Mouse (Mus musculus) hindbrain, embryonic 15.5 days (tissue): ENCODE data around the gene Patj. TPM values are rescaled to one million over a fixed set of nuclear protein-coding genes. Genes with fewer than 3 reads are reported as not detected.

Experiments
- ATAC-seq: fragments of 200-750 bp; cut with Nextera tagmentation; 2 replicates; pipeline ENCODE4 v1.8.0; 2017; ENCODE audit warnings: low read depth, moderate number of reproducible peaks, moderate TSS enrichment; ENCODE audit not compliant: low FRiP score
- H3K27ac ChIP-seq: fragments of 300-500 bp; sonication (generic); replicated peaks from 2 replicates; pipeline ENCODE4 v1.5.1; 2015; ENCODE audit warnings: mild to moderate bottlenecking, inconsistent platforms
- H3K27me3 ChIP-seq: fragments of 300-500 bp; sonication (generic); 2 replicates; pipeline ENCODE4 v1.6.1; 2015; ENCODE audit warnings: control low read depth, inconsistent platforms
- H3K36me3 ChIP-seq: fragments of 300-500 bp; sonication (generic); 2 replicates; pipeline ENCODE4 v1.6.1; 2015; ENCODE audit warnings: control low read depth, inconsistent platforms
- H3K4me1 ChIP-seq: fragments of 300-500 bp; sonication (generic); replicated peaks from 2 replicates; pipeline ENCODE4 v1.6.1; 2015; ENCODE audit warnings: control low read depth, inconsistent platforms
- H3K4me2 ChIP-seq: fragments of 300-500 bp; sonication (generic); 2 replicates; pipeline ENCODE4 v1.6.1; 2015; ENCODE audit warnings: moderate library complexity, mild to moderate bottlenecking, inconsistent platforms
- H3K4me3 ChIP-seq: fragments of 300-500 bp; sonication (generic); 2 replicates; pipeline ENCODE4 v1.5.1; 2015; ENCODE audit warnings: mild to moderate bottlenecking, inconsistent platforms
- H3K9ac ChIP-seq: fragments of 300-500 bp; sonication (generic); 2 replicates; pipeline ENCODE4 v1.6.1; 2015; ENCODE audit warnings: inconsistent platforms
- H3K9me3 ChIP-seq: fragments of 300-500 bp; sonication (generic); 2 replicates; pipeline ENCODE4 v1.6.1; 2016; ENCODE audit warnings: control low read depth, inconsistent platforms
- WGBS: fragments of 180-500 bp; shearing (Covaris S2); methylation state at CpG from one replicate; pipeline ENCODE4 v1.1.7; 2015; 5-methylcytosine and 5-hydroxymethylcytosine counted together
- polyA plus RNA-seq: library from polyadenylated mRNA; unstranded; fragments of >200 nt; fragmentation: Nextera tagmentation; extraction: Ambion mirVana; gene quantifications from 2 replicates; pipeline ENCODE4 v1.2.1, GENCODE M21; 2015

The Patj gene
- polyA plus RNA-seq: 7.6 and 10.8 TPM in 2 replicates

GRCm38 (mm10) chr4:98395690-98396437, at the start of gene Patj:
Gene Patj, plus strand, starts transcription at chr4:98395785.
- H3K36me3 ChIP-seq: no peaks in the 10 kb centered on the region
- under 1% methylated on average over 72 of the region's 73 CpGs for WGBS
- peak within 1 kb of the TSS; percentile 82 for H3K27ac ChIP-seq
- no peaks in the 10 kb centered on the region for H3K9me3 ChIP-seq
- peak within 1 kb of the TSS; percentile 84 for H3K9ac ChIP-seq
- peak; percentile 92 for ATAC-seq
- H3K4me3 ChIP-seq: peak within 1 kb of the TSS; percentile 55
- peaks cover 5% of the 10 kb centered on the region for H3K4me1 ChIP-seq
- H3K27me3 ChIP-seq: no peaks in the 10 kb centered on the region
- H3K4me2 ChIP-seq: peak within 1 kb of the TSS; percentile 65

- H3K4me1 ChIP-seq: no peaks in the 10 kb centered on the region
- no peak overlapping the region for H3K9ac ChIP-seq
- no peak overlapping the region for H3K4me3 ChIP-seq
- no peaks in the 10 kb centered on the region for H3K27me3 ChIP-seq
- no peaks in the 10 kb centered on the region for H3K36me3 ChIP-seq
- no peak overlapping the region for H3K27ac ChIP-seq
- no peak for ATAC-seq
- WGBS: 89% methylated on average over 5 of the region's 5 CpGs
- H3K9me3 ChIP-seq: no peaks in the 10 kb centered on the region
- no peak overlapping the region for H3K4me2 ChIP-seq
These were observed 47.0 kb upstream of the Patj start for GRCm38 (mm10) chr4:98348580-98348979.

- Histone ChIP-seq H3K27me3 (no peaks in the 10 kb centered on the region), H3K4me3 (no peak overlapping the region), H3K9ac (no peak overlapping the region), H3K4me1 (no peaks in the 10 kb centered on the region), H3K9me3 (no peaks in the 10 kb centered on the region), H3K27ac (no peak overlapping the region), H3K36me3 (peaks cover 28% of the 10 kb centered on the region), H3K4me2 (no peak overlapping the region)
- WGBS: 96% methylated on average over 9 of the region's 9 CpGs
- no peak for ATAC-seq
These were observed 37.4 kb upstream of the Patj start for GRCm38 (mm10) chr4:98358034-98358809.

- 63% methylated on average over 4 of the region's 4 CpGs for WGBS
- no peaks in the 10 kb centered on the region for H3K4me1 ChIP-seq
- H3K4me3 ChIP-seq: no peak overlapping the region
- no peak for ATAC-seq
- no peak overlapping the region for H3K4me2 ChIP-seq
- no peaks in the 10 kb centered on the region for H3K9me3 ChIP-seq
- no peak overlapping the region for H3K9ac ChIP-seq
- no peaks in the 10 kb centered on the region for H3K27me3 ChIP-seq
- no peak overlapping the region for H3K27ac ChIP-seq
- H3K36me3 ChIP-seq: 0 out of 2 replicates have a peak, but pooled peaks cover 4% of the 10 kb centered on the region
These were observed 20.2 kb upstream of the Patj start for GRCm38 (mm10) chr4:98375401-98375800.

- Histone ChIP-seq H3K9ac (no peak overlapping the region), H3K4me1 (peaks cover 8% of the 10 kb centered on the region), H3K9me3 (no peaks in the 10 kb centered on the region), H3K4me3 (no peak overlapping the region), H3K36me3 (0 out of 2 replicates have a peak, but pooled peaks cover 4% of the 10 kb centered on the region), H3K4me2 (no peak overlapping the region), H3K27ac (no peak overlapping the region), H3K27me3 (no peaks in the 10 kb centered on the region)
- WGBS: 96% methylated on average over 2 of the region's 2 CpGs
- no peak for ATAC-seq
These were observed 18.6 kb upstream of the Patj start for GRCm38 (mm10) chr4:98376943-98377342.

- no peaks in the 10 kb centered on the region for H3K36me3 ChIP-seq
- WGBS: under 1% methylated on average over 46 of the region's 46 CpGs
- ATAC-seq: peak; percentile 96
- H3K27ac ChIP-seq: peak within 1 kb of the TSS; percentile 52
- H3K27me3 ChIP-seq: no peaks in the 10 kb centered on the region
- peak within 1 kb of the TSS; percentile 70 for H3K9ac ChIP-seq
- peaks cover 12% of the 10 kb centered on the region for H3K4me1 ChIP-seq
- H3K4me2 ChIP-seq: peak within 1 kb of the TSS; percentile 59
- H3K9me3 ChIP-seq: no peaks in the 10 kb centered on the region
- H3K4me3 ChIP-seq: peak within 1 kb of the TSS; percentile 58
These were observed 12.7 kb upstream of the Patj start, which contains the start of gene Tm2d1 for GRCm38 (mm10) chr4:98382716-98383424. Gene Tm2d1, minus strand, starts transcription at chr4:98383306.

- H3K4me3 ChIP-seq: no peak overlapping the region
- no peaks in the 10 kb centered on the region for H3K36me3 ChIP-seq
- no peak for ATAC-seq
- H3K27ac ChIP-seq: no peak overlapping the region
- peaks cover 12% of the 10 kb centered on the region for H3K4me1 ChIP-seq
- 73% methylated on average over 5 of the region's 5 CpGs for WGBS
- H3K4me2 ChIP-seq: no peak overlapping the region
- H3K27me3 ChIP-seq: no peaks in the 10 kb centered on the region
- H3K9me3 ChIP-seq: no peaks in the 10 kb centered on the region
- H3K9ac ChIP-seq: no peak overlapping the region
These were observed 10.5 kb upstream of the Patj start for GRCm38 (mm10) chr4:98385036-98385435.

- H3K27ac ChIP-seq: peak overlapping the region; percentile 82
- H3K9ac ChIP-seq: peak overlapping the region; percentile 84
- peaks cover 5% of the 10 kb centered on the region for H3K4me1 ChIP-seq
- no peak; the same call in 1 of the 2 replicates for ATAC-seq
- 3% methylated on average over 7 of the region's 7 CpGs for WGBS
- peak overlapping the region; percentile 65 for H3K4me2 ChIP-seq
- no peaks in the 10 kb centered on the region for H3K9me3 ChIP-seq
- no peaks in the 10 kb centered on the region for H3K27me3 ChIP-seq
- peak overlapping the region; percentile 55 for H3K4me3 ChIP-seq
- H3K36me3 ChIP-seq: no peaks in the 10 kb centered on the region
These were observed 267 bp upstream of the Patj start for GRCm38 (mm10) chr4:98395346-98395689.

GRCm38 (mm10) chr4:98400926-98401583, 5.5 kb downstream of the Patj start:
- no peaks in the 10 kb centered on the region for H3K36me3 ChIP-seq
- no peak overlapping the region for H3K9ac ChIP-seq
- H3K4me2 ChIP-seq: no peak overlapping the region
- no peak overlapping the region for H3K4me3 ChIP-seq
- H3K27me3 ChIP-seq: no peaks in the 10 kb centered on the region
- H3K4me1 ChIP-seq: peaks cover 5% of the 10 kb centered on the region
- no peak for ATAC-seq
- WGBS: 53% methylated on average over 6 of the region's 6 CpGs
- no peak overlapping the region for H3K27ac ChIP-seq
- no peaks in the 10 kb centered on the region for H3K9me3 ChIP-seq

- no peaks in the 10 kb centered on the region for H3K9me3 ChIP-seq
- 89% methylated on average over 2 of the region's 2 CpGs for WGBS
- ATAC-seq: no peak
These were observed 6.0 kb downstream of the Patj start for GRCm38 (mm10) chr4:98401584-98401962.

GRCm38 (mm10) chr4:98403492-98403891, 7.9 kb downstream of the Patj start:
- 74% methylated on average over 4 of the region's 4 CpGs for WGBS
- no peak overlapping the region for H3K27ac ChIP-seq
- H3K9me3 ChIP-seq: no peaks in the 10 kb centered on the region
- H3K4me2 ChIP-seq: no peak overlapping the region
- no peak overlapping the region for H3K4me3 ChIP-seq
- no peaks in the 10 kb centered on the region for H3K27me3 ChIP-seq
- H3K4me1 ChIP-seq: no peaks in the 10 kb centered on the region
- no peaks in the 10 kb centered on the region for H3K36me3 ChIP-seq
- no peak overlapping the region for H3K9ac ChIP-seq
- ATAC-seq: no peak

More at GRCm38 (mm10) chr4:98401584-98401962, 6.0 kb downstream of the Patj start:
- Histone ChIP-seq H3K4me3 (no peak overlapping the region), H3K27me3 (no peaks in the 10 kb centered on the region), H3K9ac (no peak overlapping the region), H3K4me1 (peaks cover under 1% of the 10 kb centered on the region), H3K36me3 (no peaks in the 10 kb centered on the region), H3K27ac (no peak overlapping the region), H3K4me2 (no peak overlapping the region)
